Mouse (Mus musculus): ENCODE results near the gene Pcmtd2. TPM values are rescaled to one million over a fixed set of nuclear protein-coding genes. Genes with fewer than 3 reads are reported as not detected.
"Not testable (repeated sequence)": the region's sequence is repeated elsewhere in the genome, so short reads cannot be mapped to it uniquely, and the experiment has no call there.

Pcmtd2 gene
- 22.7 and 22.9 TPM in 2 replicates for polyA plus RNA-seq (2016; fragmentation: Nextera tagmentation; extraction: Ambion mirVana)

DNA sequence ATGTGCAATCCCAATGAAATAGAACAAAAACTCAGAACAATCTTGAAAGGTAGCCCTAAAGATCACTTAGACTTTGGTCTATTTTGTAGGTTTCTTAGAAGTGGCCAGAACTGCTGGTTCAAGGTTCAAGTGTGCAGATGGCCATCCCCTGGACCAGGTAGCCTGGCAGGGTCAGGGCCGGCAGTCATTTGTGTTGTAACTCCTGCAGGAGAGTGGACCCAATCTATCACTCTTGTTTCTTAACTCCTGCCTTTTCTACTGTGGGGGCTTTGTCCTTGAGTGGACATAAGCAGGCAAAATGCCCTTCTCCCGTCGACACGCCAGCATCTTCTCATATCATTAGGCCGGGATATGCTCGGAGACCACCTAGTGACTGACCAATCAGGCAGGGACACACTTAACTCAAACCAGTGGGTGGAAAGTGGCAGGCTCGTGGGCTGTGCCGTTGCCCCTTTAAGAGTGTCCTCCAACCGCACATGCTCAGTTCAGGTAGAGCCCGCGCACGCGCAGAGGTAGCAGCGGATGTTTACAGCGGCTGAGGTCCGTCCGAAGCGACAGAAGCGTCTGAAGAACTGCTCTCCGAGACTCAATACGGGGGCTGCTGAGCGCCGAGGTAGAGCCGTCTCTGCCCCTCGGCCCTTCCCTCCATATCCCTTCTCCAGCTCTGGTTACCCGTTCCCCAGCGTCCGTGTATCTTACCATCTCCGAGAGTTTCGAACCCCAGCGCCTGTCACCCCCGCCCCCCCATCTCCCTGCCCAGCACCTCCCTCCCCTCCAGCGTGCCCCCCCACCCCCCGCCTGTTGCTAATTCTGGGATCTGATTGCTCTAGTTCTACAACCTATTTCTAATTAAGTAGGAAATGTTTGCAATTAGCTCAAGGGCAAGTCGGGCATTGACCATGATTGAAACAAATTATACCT, at the start of gene Pcmtd2:
Pcmtd2 (plus strand) TSS at position 483 of the 921 bp plus-strand sequence.
- Histone ChIP-seq H3K4me3 (peak within 1 kb of the TSS; percentile 88), H3K9me3 (no peaks in the 10 kb centered on the region), H3K36me3 (peaks cover 4% of the 10 kb centered on the region), H3K27me3 (ENCODE audit: insufficient read depth, poor library complexity, severe bottlenecking) (no peaks in the 10 kb centered on the region), H3K27ac (peak within 1 kb of the TSS; percentile 92), H3K4me1 (peaks cover 9% of the 10 kb centered on the region; the same call in 1 of the 2 replicates)
- WGBS, result under 1% methylated on average over 35 of the region's 35 CpGs
- peak; percentile 97 for DNase-seq (ENCODE audit: low spot score)

DNA sequence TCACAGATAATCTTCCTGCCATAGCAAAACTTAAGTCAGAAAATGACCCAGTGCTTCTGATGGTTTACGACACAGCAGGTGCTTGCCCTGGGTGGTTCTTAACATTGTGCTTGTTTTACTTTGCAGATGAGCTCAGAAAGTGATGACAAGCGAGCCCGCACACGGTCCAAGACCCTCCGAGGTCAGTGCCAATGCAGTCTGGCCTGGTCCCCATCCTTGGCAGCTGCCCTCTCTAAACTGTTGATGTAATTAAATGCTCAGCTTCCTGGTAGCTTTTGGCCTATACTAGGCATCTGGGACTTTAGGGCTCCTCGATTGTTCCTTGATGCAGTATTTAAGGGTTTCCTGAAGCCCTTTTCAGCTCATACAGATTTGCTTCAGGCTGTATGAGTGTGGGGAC, 48.3 kb upstream of the Pcmtd2 start:
- Histone ChIP-seq H3K4me1 (no peaks in the 10 kb centered on the region), H3K4me3 (no peak overlapping the region), H3K27me3 (ENCODE audit: insufficient read depth, poor library complexity, severe bottlenecking) (no peaks in the 10 kb centered on the region), H3K27ac (no peak overlapping the region), H3K9me3 (no peaks in the 10 kb centered on the region), H3K36me3 (no peaks in the 10 kb centered on the region)
- 74% methylated on average over 6 of the region's 6 CpGs for WGBS
- DNase-seq (ENCODE audit: low spot score), result no peak

DNA sequence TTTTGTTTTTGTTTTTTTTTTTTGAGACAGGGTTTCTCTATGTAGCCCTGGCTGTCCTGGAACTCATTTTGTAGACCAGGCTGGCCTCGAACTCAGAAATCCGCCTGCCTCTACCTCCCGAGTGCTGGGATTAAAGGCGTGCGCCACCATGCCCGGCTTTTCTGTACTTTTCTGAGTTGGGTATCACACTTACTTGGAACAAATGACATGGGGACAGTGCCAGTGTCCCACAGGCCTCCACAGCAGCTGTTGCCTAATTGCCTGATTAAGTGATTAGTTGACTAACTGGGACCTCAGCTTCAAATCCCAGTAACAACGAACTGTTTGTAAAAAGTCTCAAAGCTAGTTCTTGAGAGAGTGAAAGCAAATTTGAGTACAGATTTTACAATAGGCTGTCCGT, 44.5 kb upstream of the Pcmtd2 start:
- not testable (repeated sequence) for H3K36me3 ChIP-seq; H3K27ac ChIP-seq; DNase-seq (ENCODE audit: low spot score); H3K4me1 ChIP-seq; H3K9me3 ChIP-seq; H3K27me3 ChIP-seq (ENCODE audit: insufficient read depth, poor library complexity, severe bottlenecking); H3K4me3 ChIP-seq
- 79% methylated on average over 8 of the region's 8 CpGs for WGBS

DNA sequence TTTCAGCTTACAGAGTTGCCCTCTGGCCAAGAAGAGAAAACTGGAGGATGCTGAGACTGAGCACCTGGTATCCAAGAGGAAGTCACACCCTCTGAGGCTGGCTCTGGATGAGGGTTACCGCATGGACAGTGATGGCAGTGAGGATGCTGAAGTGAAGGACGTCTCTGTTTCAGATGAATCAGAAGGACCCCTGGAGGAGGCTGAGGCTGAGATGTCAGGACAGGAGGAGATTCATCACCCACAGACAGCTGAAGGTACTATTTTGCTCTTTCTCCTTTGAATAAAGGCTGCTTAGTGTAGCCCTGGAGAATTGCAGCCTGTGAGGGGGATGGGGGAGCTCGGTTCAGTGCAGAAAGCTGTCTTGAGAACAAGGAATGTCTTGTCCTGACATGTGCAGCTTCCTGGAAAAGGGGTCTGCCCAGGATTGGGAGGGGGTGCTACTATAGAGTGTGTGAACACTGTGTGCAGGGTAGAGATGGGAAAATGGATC, 42.0 kb upstream of the Pcmtd2 start:
- DNase-seq (ENCODE audit: low spot score), result no peak
- Histone ChIP-seq H3K4me3 (no peak overlapping the region), H3K4me1 (no peaks in the 10 kb centered on the region), H3K27me3 (ENCODE audit: insufficient read depth, poor library complexity, severe bottlenecking) (0 out of 2 replicates have a peak, but pooled peaks cover 6% of the 10 kb centered on the region), H3K9me3 (no peaks in the 10 kb centered on the region), H3K27ac (no peak overlapping the region), H3K36me3 (no peaks in the 10 kb centered on the region)
- WGBS, result 59% methylated on average over 3 of the region's 3 CpGs

DNA sequence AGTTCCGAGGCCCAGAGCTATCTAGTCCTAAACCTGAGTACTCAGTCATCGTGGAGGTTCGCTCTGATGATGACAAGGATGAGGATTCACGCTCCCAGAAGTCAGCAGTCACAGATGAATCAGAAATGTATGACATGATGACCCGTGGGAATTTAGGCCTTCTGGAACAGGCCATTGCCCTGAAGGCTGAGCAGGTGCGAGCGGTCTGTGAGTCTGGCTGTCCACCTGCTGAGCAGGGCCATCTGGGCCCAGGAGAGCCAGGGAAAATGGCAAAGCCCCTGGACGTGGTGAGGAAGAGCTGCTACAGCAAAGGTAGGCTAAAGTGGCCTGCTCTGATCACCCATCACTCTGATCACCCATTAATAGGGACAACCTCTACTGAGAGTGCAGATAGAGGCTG, 40.0 kb upstream of the Pcmtd2 start:
- no peak for DNase-seq (ENCODE audit: low spot score)
- Histone ChIP-seq H3K36me3 (no peaks in the 10 kb centered on the region), H3K4me1 (no peaks in the 10 kb centered on the region), H3K27me3 (ENCODE audit: insufficient read depth, poor library complexity, severe bottlenecking) (0 out of 2 replicates have a peak, but pooled peaks cover 6% of the 10 kb centered on the region), H3K9me3 (no peaks in the 10 kb centered on the region), H3K27ac (no peak overlapping the region), H3K4me3 (no peak overlapping the region)
- WGBS, result 72% methylated on average over 8 of the region's 8 CpGs

DNA sequence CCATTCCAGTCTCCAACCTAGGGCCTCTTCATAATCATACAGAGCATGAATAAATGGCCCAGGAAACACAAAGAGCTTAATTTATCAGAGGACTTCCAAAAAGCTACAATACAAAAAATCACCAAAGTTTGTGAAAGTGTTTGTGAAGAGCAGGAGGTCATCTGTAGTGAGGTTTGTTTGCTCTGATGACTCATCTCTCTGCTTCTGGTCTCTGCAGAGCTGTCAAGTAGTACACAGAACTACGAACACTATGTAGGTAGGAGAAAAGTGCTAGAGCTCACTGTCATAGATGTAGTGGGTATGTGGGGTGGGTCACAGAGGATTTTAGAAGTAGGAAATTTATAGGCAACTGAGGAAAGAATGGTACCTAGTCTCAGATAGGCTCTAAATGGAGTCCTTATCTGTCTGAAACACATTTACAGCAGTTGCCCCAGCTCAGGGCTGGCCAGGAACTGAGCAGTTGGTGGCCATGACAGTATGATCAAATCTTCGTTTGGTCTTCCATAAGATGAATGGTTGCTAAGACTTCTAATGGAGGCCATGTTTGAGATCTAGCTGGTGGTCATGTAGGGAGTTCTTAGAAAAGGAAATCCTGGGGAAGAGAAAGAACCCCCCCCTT, 8.5 kb upstream of the Pcmtd2 start:
- Histone ChIP-seq H3K36me3 (no peaks in the 10 kb centered on the region), H3K4me1 (no peaks in the 10 kb centered on the region), H3K27me3 (ENCODE audit: insufficient read depth, poor library complexity, severe bottlenecking) (no peaks in the 10 kb centered on the region; the same call in 1 of the 2 replicates), H3K4me3 (no peak overlapping the region), H3K27ac (no peak overlapping the region), H3K9me3 (no peaks in the 10 kb centered on the region)
- no peak for DNase-seq (ENCODE audit: low spot score)
- 61% methylated on average over 2 of the region's 2 CpGs for WGBS

DNA sequence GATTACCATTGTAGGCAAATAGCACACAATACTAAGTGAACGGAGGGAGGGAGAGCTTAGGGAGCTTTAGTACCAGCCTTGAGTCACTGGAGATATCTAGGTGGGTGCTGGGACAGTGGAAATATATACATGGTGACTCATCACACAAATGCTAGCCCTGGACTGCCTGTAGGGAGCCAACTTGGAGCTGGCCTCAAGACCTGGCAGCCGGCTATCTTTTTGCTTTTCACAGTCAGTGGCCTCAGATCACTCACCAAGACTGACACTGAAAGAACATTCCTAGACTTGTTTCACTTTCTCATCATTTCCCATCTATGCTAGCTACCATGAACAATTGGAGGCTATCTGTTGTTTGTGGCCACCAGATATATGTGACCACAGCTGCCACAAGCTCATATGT, 4.9 kb upstream of the Pcmtd2 start:
- Histone ChIP-seq H3K36me3 (no peaks in the 10 kb centered on the region), H3K9me3 (no peaks in the 10 kb centered on the region), H3K4me1 (no peaks in the 10 kb centered on the region), H3K27ac (no peak overlapping the region), H3K4me3 (no peak overlapping the region), H3K27me3 (ENCODE audit: insufficient read depth, poor library complexity, severe bottlenecking) (no peaks in the 10 kb centered on the region; the same call in 1 of the 2 replicates)
- WGBS, result 69% methylated on average over 2 of the region's 2 CpGs
- no peak for DNase-seq (ENCODE audit: low spot score)

DNA sequence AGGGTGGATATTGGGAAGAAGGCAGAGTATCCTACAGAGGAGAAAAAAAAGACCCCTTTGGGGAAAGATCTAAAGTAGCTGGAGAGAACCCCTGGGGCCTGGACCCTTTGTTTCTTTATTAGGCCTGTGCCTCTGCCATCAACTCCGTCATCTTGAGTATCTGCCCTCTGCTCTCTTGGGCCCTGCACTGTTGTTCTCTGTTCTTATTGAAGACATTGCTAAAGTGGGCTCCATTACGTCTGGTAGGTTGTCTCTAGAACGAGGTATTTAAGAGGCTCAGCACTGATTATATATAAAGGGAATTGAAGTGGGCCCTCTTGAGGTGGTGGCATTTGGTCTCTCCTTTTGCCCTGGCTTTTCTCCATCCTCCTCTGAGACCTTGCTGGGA, 633 bp downstream of the Pcmtd2 start:
- WGBS, result 0% methylated on average over 3 of the region's 3 CpGs
- Histone ChIP-seq H3K36me3 (peaks cover 6% of the 10 kb centered on the region), H3K4me3 (peak overlapping the region; percentile 88), H3K4me1 (peaks cover 9% of the 10 kb centered on the region; the same call in 1 of the 2 replicates), H3K9me3 (no peaks in the 10 kb centered on the region), H3K27me3 (ENCODE audit: insufficient read depth, poor library complexity, severe bottlenecking) (no peaks in the 10 kb centered on the region), H3K27ac (peak overlapping the region; percentile 92)
- DNase-seq (ENCODE audit: low spot score), result no peak

DNA sequence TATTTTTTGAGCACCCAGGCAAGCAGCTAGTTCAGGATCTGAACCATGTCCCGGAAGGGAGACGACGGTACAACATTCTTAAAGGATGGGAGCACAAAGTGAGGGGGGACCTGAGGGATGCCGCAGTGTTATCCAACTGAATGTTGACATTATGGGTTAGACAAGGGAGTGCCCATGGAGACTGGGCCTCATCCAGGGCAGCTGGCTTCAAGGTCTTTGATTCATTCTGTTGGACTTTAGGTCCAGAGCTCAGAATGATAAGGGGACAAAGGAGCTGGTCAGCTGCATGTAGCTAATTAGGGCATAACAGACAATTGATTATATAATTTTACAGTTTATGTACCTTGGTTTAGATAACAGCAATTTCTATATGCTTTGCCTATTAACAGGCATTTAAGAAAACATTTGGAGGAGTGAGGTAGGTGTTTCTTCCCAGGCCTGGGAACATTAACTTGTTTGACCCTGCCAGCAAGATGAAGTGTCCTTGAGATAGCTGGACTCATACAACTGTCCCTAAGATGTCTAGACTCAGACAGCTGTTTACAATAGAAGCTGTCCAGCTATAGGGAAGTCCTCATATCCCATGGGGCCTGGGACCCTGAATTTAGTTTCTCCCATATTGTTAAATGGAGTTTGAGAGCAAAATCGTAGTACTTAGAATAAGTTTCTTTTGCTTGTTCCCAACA, 8.2 kb downstream of the Pcmtd2 start:
- Histone ChIP-seq H3K4me3 (no peak overlapping the region), H3K9me3 (no peaks in the 10 kb centered on the region), H3K27ac (no peak overlapping the region), H3K4me1 (no peaks in the 10 kb centered on the region), H3K27me3 (ENCODE audit: insufficient read depth, poor library complexity, severe bottlenecking) (no peaks in the 10 kb centered on the region), H3K36me3 (peaks cover 43% of the 10 kb centered on the region)
- no peak for DNase-seq (ENCODE audit: low spot score)
- 88% methylated on average over 5 of the region's 5 CpGs for WGBS

DNA sequence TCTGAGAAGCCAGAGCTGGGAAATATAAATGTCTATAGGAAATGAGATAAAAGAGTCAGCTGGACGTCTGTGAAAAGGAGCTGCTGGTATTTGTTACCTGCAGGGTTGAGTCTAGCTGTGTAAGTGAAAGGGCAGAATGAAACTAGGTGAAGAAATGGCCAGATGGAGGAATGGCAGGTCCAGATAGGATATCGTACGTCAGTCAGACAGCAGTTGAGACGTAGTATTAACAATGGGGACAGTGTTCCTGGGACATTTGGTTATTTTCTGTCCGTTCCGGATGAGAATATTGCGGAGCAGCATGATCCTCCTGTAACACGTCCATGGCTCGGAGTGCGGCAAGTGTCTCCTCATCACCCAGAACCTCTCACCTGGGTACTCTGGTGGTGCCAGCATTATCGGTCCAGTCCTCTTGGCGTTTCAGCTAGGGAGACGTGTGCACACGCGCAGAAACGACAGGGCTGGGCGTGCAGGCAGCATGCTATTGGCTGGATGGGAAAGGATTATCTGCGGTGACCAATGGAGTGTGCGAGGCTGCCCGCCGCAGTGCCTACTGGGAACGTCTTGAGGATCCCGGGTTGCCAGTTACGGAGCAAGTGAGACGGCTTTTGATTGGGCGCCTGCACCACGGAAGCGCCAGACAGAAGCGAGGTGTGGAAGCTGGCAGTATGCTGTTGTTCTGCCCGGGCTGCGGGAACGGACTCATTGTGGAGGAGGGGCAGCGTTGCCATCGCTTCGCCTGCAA, 26.3 kb downstream of the Pcmtd2 start, which contains the start of gene Polr3k:
Polr3k (plus strand) TSS at position 547 of the 745 bp plus-strand sequence.
- DNase-seq (ENCODE audit: low spot score), result peak; percentile 99
- Histone ChIP-seq H3K36me3 (peaks cover 11% of the 10 kb centered on the region), H3K27me3 (ENCODE audit: insufficient read depth, poor library complexity, severe bottlenecking) (no peaks in the 10 kb centered on the region), H3K27ac (peak within 1 kb of the TSS; percentile 91), H3K4me3 (peak within 1 kb of the TSS; percentile 84), H3K4me1 (peaks cover 12% of the 10 kb centered on the region), H3K9me3 (no peaks in the 10 kb centered on the region)
- WGBS, result under 1% methylated on average over 35 of the region's 35 CpGs

DNA sequence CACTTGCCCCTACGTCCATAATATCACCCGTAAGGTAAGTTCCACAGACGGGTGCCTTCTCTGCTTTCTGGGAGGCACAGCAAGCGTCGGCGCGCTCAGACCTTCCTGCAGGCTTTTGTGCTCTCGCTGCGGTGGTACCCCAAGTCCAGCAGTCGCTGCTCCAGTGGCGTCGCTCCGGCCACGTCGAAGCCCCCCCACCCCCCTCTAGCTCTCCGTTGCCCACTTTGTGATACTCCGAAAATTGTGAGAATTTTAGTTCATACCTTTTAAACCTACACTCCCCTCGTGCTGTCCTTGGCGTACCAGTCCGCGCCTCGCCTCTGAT, 26.8 kb downstream of the Pcmtd2 start:
- H3K4me3 ChIP-seq, result peak overlapping the region; percentile 84
- DNase-seq (ENCODE audit: low spot score), result no peak
- H3K36me3 ChIP-seq, result peaks cover 16% of the 10 kb centered on the region
- no peaks in the 10 kb centered on the region for H3K9me3 ChIP-seq
- WGBS, result under 1% methylated on average over 22 of the region's 22 CpGs
- H3K27ac ChIP-seq, result peak overlapping the region; percentile 91
- peaks cover 12% of the 10 kb centered on the region for H3K4me1 ChIP-seq
- no peaks in the 10 kb centered on the region for H3K27me3 ChIP-seq (ENCODE audit: insufficient read depth, poor library complexity, severe bottlenecking)

DNA sequence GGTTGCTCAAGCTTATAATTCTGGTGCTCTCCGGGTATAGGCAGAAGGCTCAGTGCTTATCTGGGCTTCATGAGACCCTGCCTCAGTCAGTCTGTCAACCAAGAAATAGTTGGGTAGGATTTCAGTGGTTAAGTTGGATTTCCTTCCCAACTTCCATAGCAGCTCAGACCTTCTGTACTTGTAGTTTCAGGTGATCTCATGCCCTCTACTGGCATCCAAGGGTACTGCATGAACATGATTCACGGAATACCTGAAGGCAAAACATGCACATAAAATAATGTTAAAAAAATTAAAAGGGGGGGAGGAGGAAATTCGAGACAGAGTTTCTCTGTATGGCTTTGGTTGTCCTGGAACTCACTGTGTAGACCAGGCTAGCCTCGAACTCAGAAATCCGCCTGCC, 29.3 kb downstream of the Pcmtd2 start:
- H3K27ac ChIP-seq, result no peak overlapping the region
- H3K36me3 ChIP-seq, result peaks cover 27% of the 10 kb centered on the region
- WGBS, result 64% methylated on average over 5 of the region's 5 CpGs
- peaks cover 12% of the 10 kb centered on the region for H3K4me1 ChIP-seq
- no peaks in the 10 kb centered on the region for H3K9me3 ChIP-seq
- H3K27me3 ChIP-seq (ENCODE audit: insufficient read depth, poor library complexity, severe bottlenecking), result no peaks in the 10 kb centered on the region
- no peak for DNase-seq (ENCODE audit: low spot score)
- no peak overlapping the region for H3K4me3 ChIP-seq
